Mouse (Mus musculus) E14TG2a.4 (cell line): ENCODE data around the gene Prkci.

ENCODE experiments used
- CTCF ChIP-seq: conservative IDR thresholded peaks from 2 replicates; pipeline ENCODE4 v1.5.1; 2014; ENCODE audit warnings: low read length
- NANOG ChIP-seq: IDR thresholded peaks from 2 replicates; pipeline ENCODE4 v1.6.1; 2014; ENCODE audit warnings: borderline replicate concordance, low read length, mixed read lengths

GRCm38 (mm10) chr3:31031621-31032020, 36.1 kb downstream of the Prkci start:
- TF ChIP-seq CTCF (no peak), NANOG (no peak)
